Mouse (Mus musculus) intestine, embryonic 16.5 days (tissue): ENCODE results near the gene Fabp6. TPM values are rescaled to one million over a fixed set of nuclear protein-coding genes. Genes with fewer than 3 reads are reported as not detected.

Experiments
- ATAC-seq: fragments of 200-750 bp; cut with Nextera tagmentation; 2 replicates; pipeline ENCODE4 v1.8.0; 2017; ENCODE audit warnings: moderate TSS enrichment, moderate library complexity
- H3K27ac ChIP-seq: fragments of 300-500 bp; sonication (generic); 2 replicates; pipeline ENCODE4 v1.5.1; 2014; ENCODE audit warnings: mild to moderate bottlenecking, low read length
- H3K27me3 ChIP-seq: fragments of 300-500 bp; sonication (generic); replicated peaks from 2 replicates; pipeline ENCODE4 v1.6.1; 2014; ENCODE audit warnings: low read length, control low read depth, mixed read lengths; ENCODE audit not compliant: control insufficient read depth, insufficient read depth
- H3K36me3 ChIP-seq: fragments of 300-500 bp; sonication (generic); 2 replicates; pipeline ENCODE4 v1.6.1; 2014; ENCODE audit warnings: low read length, control low read depth; ENCODE audit not compliant: control insufficient read depth, insufficient read depth
- H3K4me1 ChIP-seq: fragments of 300-500 bp; sonication (generic); 2 replicates; pipeline ENCODE4 v1.6.1; 2014; ENCODE audit warnings: low read length, control low read depth, mixed read lengths; ENCODE audit not compliant: control insufficient read depth, insufficient read depth
- H3K4me2 ChIP-seq: fragments of 300-500 bp; sonication (generic); 2 replicates; pipeline ENCODE4 v1.6.1; 2014; ENCODE audit warnings: low read depth, low read length, control low read depth
- H3K4me3 ChIP-seq: fragments of 300-500 bp; sonication (generic); 2 replicates; pipeline ENCODE4 v1.5.1; 2014; ENCODE audit warnings: mild to moderate bottlenecking, low read length
- H3K9ac ChIP-seq: fragments of 300-500 bp; sonication (generic); 2 replicates; pipeline ENCODE4 v1.6.1; 2014; ENCODE audit warnings: low read depth, low read length
- H3K9me3 ChIP-seq: fragments of 300-500 bp; sonication (generic); 2 replicates; pipeline ENCODE4 v1.6.1; 2016; ENCODE audit warnings: low read length, control low read depth; ENCODE audit not compliant: control insufficient read depth
- WGBS: fragments of 180-500 bp; shearing (Covaris S2); extraction: QIAGEN DNeasy Blood & Tissue Kit; methylation state at CpG from one replicate; pipeline ENCODE4 v1.1.7; 2014; 5-methylcytosine and 5-hydroxymethylcytosine counted together
- polyA plus RNA-seq: library from polyadenylated mRNA; unstranded; fragments of >200 nt; fragmentation: Nextera tagmentation; extraction: Ambion mirVana; gene quantifications from 2 replicates; pipeline ENCODE4 v1.2.1, GENCODE M21; 2015

The Fabp6 gene
- polyA plus RNA-seq, 1 experiment from 2014 or later, result 2.4 TPM

DNA sequence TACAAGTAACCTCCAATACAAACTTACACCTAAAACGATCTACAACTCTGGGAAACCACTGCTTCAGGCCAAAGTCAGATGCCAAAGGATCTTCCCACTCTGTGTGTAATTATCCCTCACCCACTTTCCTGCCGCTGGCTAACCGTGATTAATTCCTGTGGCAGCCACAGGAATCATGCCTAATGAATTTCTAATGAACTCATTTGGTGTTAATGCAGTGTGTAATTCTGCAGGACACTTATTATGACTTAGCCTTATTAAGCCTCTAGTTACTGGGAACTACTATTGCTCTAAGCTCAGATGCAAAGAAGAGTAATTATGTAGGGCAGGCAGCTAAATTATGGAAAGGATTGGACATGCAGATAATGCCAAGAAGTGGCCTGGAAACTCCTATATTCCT is 7.1 kb upstream of the Fabp6 start:
- Histone ChIP-seq H3K4me3 (no peak overlapping the region), H3K36me3 (no peaks in the 10 kb centered on the region), H3K9me3 (no peaks in the 10 kb centered on the region), H3K9ac (no peak overlapping the region), H3K27me3 (no peaks in the 10 kb centered on the region), H3K27ac (no peak overlapping the region), H3K4me2 (no peak overlapping the region), H3K4me1 (peaks cover 11% of the 10 kb centered on the region)
- ATAC-seq, result no peak
- WGBS, result 81% methylated on average over 3 of the region's 3 CpGs

DNA sequence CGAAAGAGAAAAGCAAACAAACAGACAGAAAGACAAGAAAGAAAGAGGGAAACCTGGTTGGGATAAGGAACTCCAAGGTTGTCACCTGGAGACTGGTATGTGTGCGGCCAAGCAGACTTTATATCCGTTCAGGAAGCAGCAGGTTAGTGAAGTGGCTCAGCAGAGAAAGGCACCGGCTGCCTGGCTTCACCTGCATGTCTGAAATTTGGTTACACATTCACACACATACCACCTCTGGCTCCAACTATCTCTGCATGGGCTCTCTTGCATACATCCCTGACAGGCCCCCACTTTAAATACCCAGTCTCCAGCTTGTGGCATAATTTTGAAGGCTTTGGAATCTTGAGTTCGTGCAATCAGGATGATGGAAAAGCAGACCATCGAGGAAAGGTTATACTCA is 4.5 kb upstream of the Fabp6 start:
- Histone ChIP-seq H3K27ac (no peak overlapping the region), H3K4me2 (no peak overlapping the region), H3K27me3 (no peaks in the 10 kb centered on the region), H3K9ac (no peak overlapping the region), H3K36me3 (no peaks in the 10 kb centered on the region), H3K4me1 (peaks cover 5% of the 10 kb centered on the region), H3K4me3 (no peak overlapping the region), H3K9me3 (no peaks in the 10 kb centered on the region)
- no peak for ATAC-seq
- 83% methylated on average over 6 of the region's 6 CpGs for WGBS

DNA sequence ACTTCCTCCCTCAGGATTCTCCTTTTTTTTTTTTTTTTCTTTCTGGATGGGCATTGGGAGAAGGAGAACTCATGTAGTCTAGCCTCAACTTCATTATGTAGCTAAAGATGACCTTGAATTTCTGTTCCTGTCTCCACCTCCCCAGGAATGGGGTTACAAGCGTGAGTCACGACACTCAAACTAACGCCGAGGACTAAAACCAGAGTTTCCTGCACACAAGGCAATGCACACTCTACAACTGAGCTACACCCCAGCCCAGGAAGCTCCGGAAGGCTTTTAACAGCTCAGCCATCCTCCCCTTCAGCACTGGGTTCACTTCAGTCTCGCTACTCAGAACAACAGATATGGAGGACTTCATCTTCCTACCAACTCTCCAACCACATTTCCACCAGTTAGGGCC is 3.6 kb upstream of the Fabp6 start:
- H3K4me3 ChIP-seq, result no peak overlapping the region
- H3K36me3 ChIP-seq, result no peaks in the 10 kb centered on the region
- H3K4me2 ChIP-seq, result no peak overlapping the region
- no peaks in the 10 kb centered on the region for H3K9me3 ChIP-seq
- H3K4me1 ChIP-seq, result peaks cover 2% of the 10 kb centered on the region; the same call in 1 of the 2 replicates
- no peak for ATAC-seq
- H3K27me3 ChIP-seq, result no peaks in the 10 kb centered on the region
- H3K9ac ChIP-seq, result no peak overlapping the region
- 88% methylated on average over 6 of the region's 6 CpGs for WGBS
- no peak overlapping the region for H3K27ac ChIP-seq

DNA sequence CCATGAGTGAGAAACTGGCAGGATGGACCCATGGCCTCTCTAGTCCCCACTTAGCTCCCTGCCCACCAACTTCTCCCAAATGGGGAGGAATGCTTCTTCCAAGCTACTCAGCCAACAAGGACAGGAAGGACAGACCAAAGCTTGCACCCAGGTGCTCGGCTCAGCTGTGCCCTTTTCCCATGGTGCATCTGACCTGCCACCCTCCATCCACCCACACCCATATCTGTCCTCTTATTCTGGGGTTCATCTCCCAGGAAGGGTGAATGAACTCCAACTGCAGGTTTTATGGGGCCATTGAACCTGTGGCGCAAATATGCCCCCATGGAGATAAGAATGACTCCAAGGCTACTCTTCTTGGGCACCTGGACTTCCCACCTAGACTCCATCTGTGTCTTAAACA is 2.9 kb upstream of the Fabp6 start:
- Histone ChIP-seq H3K9me3 (no peaks in the 10 kb centered on the region), H3K4me3 (no peak overlapping the region), H3K27me3 (no peaks in the 10 kb centered on the region), H3K4me1 (peaks cover 2% of the 10 kb centered on the region; the same call in 1 of the 2 replicates), H3K4me2 (no peak overlapping the region), H3K9ac (no peak overlapping the region), H3K27ac (no peak overlapping the region), H3K36me3 (no peaks in the 10 kb centered on the region)
- peak; percentile 53 for ATAC-seq
- WGBS, result 70% methylated on average over 2 of the region's 2 CpGs

DNA sequence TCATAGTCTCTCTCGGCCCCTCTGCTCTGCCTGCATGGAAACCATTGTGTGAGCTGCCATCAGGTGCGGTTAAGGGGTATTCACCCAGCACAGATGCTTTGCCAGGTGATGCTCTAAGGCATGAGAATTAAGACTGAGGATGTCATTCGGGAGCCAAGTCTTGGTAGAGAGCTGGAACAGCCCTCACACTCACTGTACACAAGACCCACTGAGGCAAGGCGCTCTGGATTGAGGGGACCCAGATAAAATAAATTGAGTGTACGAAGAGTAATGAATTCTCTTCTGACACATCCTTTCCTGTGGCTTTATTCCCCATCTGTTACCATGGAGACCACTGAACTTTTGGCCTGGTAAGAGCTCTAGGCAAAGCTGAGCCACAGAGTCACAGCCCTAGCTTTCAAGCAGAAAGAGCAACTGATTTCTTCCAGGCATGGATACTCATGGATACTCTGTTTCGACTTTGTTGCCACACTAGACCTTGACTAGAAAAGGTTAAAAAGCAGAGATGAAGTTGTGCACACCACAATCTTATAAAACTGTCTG is 11.7 kb downstream of the Fabp6 start:
- 58% methylated on average over 6 of the region's 6 CpGs for WGBS
- no peaks in the 10 kb centered on the region for H3K9me3 ChIP-seq
- H3K27ac ChIP-seq, result no peak overlapping the region
- no peak overlapping the region for H3K4me3 ChIP-seq
- H3K4me2 ChIP-seq, result no peak overlapping the region
- no peak overlapping the region for H3K9ac ChIP-seq
- no peak for ATAC-seq
- no peaks in the 10 kb centered on the region for H3K27me3 ChIP-seq
- peaks cover 7% of the 10 kb centered on the region; the same call in 1 of the 2 replicates for H3K36me3 ChIP-seq
- no peaks in the 10 kb centered on the region for H3K4me1 ChIP-seq

DNA sequence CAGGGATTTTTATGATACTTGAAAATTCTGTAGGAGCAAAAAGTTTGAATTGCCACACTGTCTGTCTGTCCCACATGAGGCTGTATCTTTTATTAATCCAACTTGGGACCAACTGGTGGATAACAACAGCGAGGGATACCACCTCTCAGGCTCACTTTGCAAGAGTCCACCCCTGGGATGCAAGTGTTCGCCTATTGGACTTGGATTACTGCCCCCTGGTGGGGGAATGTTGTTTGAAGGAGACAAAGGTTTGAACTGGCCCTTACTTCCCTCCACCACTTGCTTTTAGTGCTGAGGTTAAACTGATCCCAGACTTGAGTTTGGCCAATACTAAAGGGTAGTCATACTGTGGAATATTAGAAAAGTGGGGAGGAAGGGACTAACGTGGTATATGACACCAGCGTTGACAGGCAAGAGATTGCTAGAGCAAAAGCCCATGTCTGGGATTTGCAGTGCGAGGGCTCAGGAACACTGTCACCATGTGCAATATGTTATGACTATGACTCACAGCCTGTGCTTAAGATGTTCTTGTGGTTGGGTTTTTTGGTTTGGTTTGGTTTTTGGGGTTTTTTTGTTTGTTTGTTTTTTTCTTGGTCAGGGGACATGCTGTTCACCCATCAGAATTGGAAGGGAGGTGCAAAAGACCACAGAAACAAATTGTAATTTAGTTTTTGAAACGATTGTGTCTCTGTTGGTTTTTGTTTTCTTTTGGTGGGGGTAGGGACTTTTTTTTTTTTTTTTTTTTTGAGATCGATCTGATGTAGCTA is 14.8 kb downstream of the Fabp6 start, which contains the start of gene 4933415A04Rik:
4933415A04Rik (plus strand) TSS at position 717 of the 767 bp plus-strand sequence.
- no peak within 1 kb of the TSS for H3K4me3 ChIP-seq
- H3K27ac ChIP-seq, result no peak within 1 kb of the TSS
- no peaks in the 10 kb centered on the region for H3K4me1 ChIP-seq
- no peaks in the 10 kb centered on the region for H3K9me3 ChIP-seq
- H3K4me2 ChIP-seq, result no peak within 1 kb of the TSS
- 69% methylated on average over 7 of the region's 7 CpGs for WGBS
- no peaks in the 10 kb centered on the region for H3K27me3 ChIP-seq
- peak; percentile 40; the same call in 1 of the 2 replicates for ATAC-seq
- H3K9ac ChIP-seq, result no peak within 1 kb of the TSS
- H3K36me3 ChIP-seq, result peaks cover 11% of the 10 kb centered on the region; the same call in 1 of the 2 replicates

DNA sequence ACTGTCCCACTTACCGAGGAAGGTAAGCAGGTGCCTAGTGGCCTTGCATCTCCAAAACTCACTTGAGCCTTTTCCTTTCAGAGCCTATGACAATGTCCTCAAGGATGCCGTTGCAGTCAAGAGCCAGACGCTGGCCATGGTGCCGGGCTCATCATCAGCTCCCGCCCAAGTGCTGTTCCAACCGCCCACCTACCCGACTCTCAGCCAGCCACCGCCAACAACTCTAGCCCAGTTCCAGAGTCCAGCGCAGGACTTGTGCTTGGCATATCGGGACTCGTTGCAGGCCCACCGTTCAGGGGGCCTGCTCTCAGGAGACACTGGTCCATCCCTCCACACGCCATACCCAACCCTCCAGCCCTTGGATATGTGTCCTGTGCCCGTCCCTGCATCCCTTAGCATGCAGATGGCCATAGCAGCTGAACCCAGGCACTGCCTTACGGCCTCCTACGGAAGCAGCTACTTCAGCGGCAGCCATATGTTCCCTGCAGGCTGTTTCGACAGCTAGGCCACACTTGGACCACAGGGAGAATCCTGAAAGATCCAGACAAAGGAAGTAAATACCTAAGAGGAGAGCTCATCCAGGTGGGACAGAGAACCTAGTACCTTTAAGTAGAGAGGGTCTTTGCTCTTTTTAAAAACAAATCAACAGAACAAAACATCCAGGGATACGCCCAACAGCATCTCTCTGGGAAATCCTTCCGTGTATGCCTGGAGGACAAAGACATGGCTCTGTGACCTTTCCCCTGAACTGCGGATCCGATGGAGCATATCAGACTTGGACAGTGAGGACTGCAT is 15.9 kb downstream of the Fabp6 start:
- Histone ChIP-seq H3K27me3 (no peaks in the 10 kb centered on the region), H3K27ac (no peak overlapping the region), H3K36me3 (peaks cover 11% of the 10 kb centered on the region; the same call in 1 of the 2 replicates), H3K4me3 (no peak overlapping the region), H3K9me3 (no peaks in the 10 kb centered on the region), H3K4me1 (no peaks in the 10 kb centered on the region), H3K9ac (no peak overlapping the region), H3K4me2 (no peak overlapping the region)
- ATAC-seq, result no peak
- 91% methylated on average over 22 of the region's 22 CpGs for WGBS

DNA sequence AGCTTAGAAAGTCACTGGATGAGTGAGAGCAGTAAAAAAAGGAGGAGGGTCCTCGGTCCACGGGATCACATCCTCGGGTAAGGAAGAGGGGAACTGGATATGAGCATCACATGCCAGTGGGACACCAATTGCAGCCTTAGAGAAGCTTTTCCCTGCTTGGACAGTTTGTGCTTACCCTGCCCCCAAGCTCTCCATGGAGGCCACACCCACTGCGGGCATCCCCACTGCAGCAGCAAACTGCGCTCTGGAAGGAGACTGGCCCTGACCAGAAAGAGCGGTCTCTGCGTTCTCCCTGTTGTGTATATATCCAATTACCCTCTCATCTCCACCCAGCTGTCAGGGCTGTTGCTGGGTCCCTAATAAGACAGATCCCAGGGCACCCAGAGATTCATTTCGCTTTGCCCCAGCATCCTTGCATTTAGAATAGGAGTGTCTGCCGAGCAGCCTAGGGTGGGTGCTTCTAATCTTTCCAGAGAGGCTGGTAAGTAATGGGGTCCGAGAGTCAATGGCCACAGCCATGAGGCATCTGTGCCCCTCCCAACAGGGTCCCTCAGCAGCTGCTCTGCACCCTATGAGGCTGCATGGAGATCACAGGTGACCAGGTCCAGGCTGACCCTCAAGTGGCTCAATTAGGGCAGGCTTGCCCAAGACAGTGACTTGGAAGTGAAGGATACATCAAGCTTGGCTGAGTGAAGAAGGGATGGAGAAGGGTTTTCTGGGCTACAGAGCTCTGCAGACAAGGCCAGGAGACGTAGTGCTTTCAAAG is 23.4 kb downstream of the Fabp6 start:
- Histone ChIP-seq H3K9me3 (no peaks in the 10 kb centered on the region), H3K9ac (no peak overlapping the region), H3K4me1 (peaks cover 13% of the 10 kb centered on the region), H3K4me2 (no peak overlapping the region), H3K36me3 (no peaks in the 10 kb centered on the region), H3K27ac (no peak overlapping the region), H3K4me3 (no peak overlapping the region), H3K27me3 (no peaks in the 10 kb centered on the region)
- WGBS, result 50% methylated on average over 11 of the region's 11 CpGs
- ATAC-seq, result peak; percentile 45; the same call in 1 of the 2 replicates
